Mouse (Mus musculus) stomach, postnatal 0 days (tissue): ENCODE results near the gene Kcnh5. TPM values are rescaled to one million over a fixed set of nuclear protein-coding genes. Genes with fewer than 3 reads are reported as not detected.

ENCODE experiments used
- ATAC-seq: fragments of 200-750 bp; cut with Nextera tagmentation; 2 replicates; pipeline ENCODE4 v1.8.0; 2017; ENCODE audit not compliant: low FRiP score, low TSS enrichment
- DNase-seq: peaks from one replicate; pipeline ENCODE4 v3.0.0-alpha.2; 2016; ENCODE audit warnings: low spot score
- H3K27ac ChIP-seq: fragments of 300-500 bp; sonication (generic); replicated peaks from 2 replicates; pipeline ENCODE4 v1.5.1; 2014; ENCODE audit warnings: mild to moderate bottlenecking, control low read depth
- H3K27me3 ChIP-seq: fragments of 300-500 bp; sonication (generic); 2 replicates; pipeline ENCODE4 v1.6.1; 2014; ENCODE audit warnings: low read length; ENCODE audit not compliant: control insufficient read depth, insufficient read depth
- H3K36me3 ChIP-seq: fragments of 300-500 bp; sonication (generic); 2 replicates; pipeline ENCODE4 v1.6.1; 2014; ENCODE audit warnings: low read length, mixed read lengths; ENCODE audit not compliant: control insufficient read depth, insufficient read depth
- H3K4me1 ChIP-seq: fragments of 300-500 bp; sonication (generic); replicated peaks from 2 replicates; pipeline ENCODE4 v1.6.1; 2014; ENCODE audit warnings: antibody characterized with exemption; ENCODE audit not compliant: control insufficient read depth, insufficient read depth
- H3K4me2 ChIP-seq: fragments of 300-500 bp; sonication (generic); replicated peaks from 2 replicates; pipeline ENCODE4 v1.6.1; 2014; ENCODE audit warnings: low read depth, mild to moderate bottlenecking, control low read depth, moderate library complexity
- H3K4me3 ChIP-seq: fragments of 300-500 bp; sonication (generic); 2 replicates; pipeline ENCODE4 v1.5.1; 2014; ENCODE audit warnings: low read depth, low read length, control low read depth
- H3K9ac ChIP-seq: fragments of 300-500 bp; sonication (generic); 2 replicates; pipeline ENCODE4 v1.6.1; 2014; ENCODE audit warnings: mild to moderate bottlenecking, low read length, control low read depth, mixed read lengths
- H3K9me3 ChIP-seq: fragments of 300-500 bp; sonication (generic); 2 replicates; pipeline ENCODE4 v1.6.1; 2016; ENCODE audit warnings: low read length; ENCODE audit not compliant: control insufficient read depth
- CTCF ChIP-seq: IDR thresholded peaks from 2 replicates; pipeline ENCODE4 v1.5.1; 2016; ENCODE audit warnings: antibody characterized with exemption, low read depth, mild to moderate bottlenecking, moderate library complexity
- EP300 ChIP-seq: optimal IDR thresholded peaks from 2 replicates; pipeline ENCODE3; 2016; ENCODE audit warnings: antibody characterized with exemption
- WGBS: fragments of 180-500 bp; shearing (Covaris S2); extraction: QIAGEN DNeasy Blood & Tissue Kit; methylation state at CpG from one replicate; pipeline ENCODE4 v1.1.7; 2014; 5-methylcytosine and 5-hydroxymethylcytosine counted together
- polyA plus RNA-seq: library from polyadenylated mRNA; unstranded; fragments of >200 nt; fragmentation: Nextera tagmentation; extraction: Ambion mirVana; gene quantifications from 2 replicates; pipeline ENCODE4 v1.2.1, GENCODE M21; 2015

The Kcnh5 gene
- polyA plus RNA-seq, 1 experiment from 2014 or later, result not detected

DNA sequence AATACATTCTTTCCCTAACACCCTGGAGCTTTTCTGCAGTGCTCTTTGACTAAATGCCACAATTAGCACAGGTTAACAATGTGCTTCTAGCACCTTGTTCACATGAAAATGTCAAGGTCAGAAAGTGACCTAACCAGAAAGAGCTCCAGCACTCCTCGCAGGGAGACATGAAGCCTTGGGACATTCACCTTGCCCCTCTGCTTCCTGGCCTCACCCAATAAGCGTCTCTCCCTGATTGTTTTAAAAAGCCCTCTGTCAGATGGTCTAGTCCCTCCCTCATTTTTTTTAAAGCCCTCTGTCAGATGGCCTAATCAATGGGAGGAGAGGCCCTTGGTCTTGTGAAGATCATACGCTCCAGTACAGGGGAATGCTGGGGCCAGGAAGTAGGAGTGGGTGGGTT lies 287.7 kb downstream of the Kcnh5 start:
- H3K4me1 ChIP-seq, result no peaks in the 10 kb centered on the region
- H3K9ac ChIP-seq, result no peak overlapping the region
- H3K36me3 ChIP-seq, result no peaks in the 10 kb centered on the region
- no peaks in the 10 kb centered on the region for H3K9me3 ChIP-seq
- no peak overlapping the region for H3K4me3 ChIP-seq
- DNase-seq (no peak), ATAC-seq (no peak)
- 61% methylated on average over 3 of the region's 3 CpGs for WGBS
- no peaks in the 10 kb centered on the region for H3K27me3 ChIP-seq
- no peak overlapping the region for H3K4me2 ChIP-seq
- no peak for TF ChIP-seq EP300
- TF ChIP-seq CTCF, result no peak
- H3K27ac ChIP-seq, result no peak overlapping the region

GRCm38 (mm10) chr12:74887064-74887463 lies 290.1 kb downstream of the Kcnh5 start:
- TF ChIP-seq CTCF, result no peak
- no peak for TF ChIP-seq EP300
- WGBS, result 82% methylated on average over 1 of the region's 1 CpGs
- DNase-seq (no peak), ATAC-seq (no peak)
- Histone ChIP-seq H3K36me3 (no peaks in the 10 kb centered on the region), H3K4me1 (no peaks in the 10 kb centered on the region), H3K9ac (no peak overlapping the region), H3K9me3 (no peaks in the 10 kb centered on the region), H3K27me3 (no peaks in the 10 kb centered on the region), H3K27ac (no peak overlapping the region), H3K4me3 (no peak overlapping the region), H3K4me2 (no peak overlapping the region)

DNA sequence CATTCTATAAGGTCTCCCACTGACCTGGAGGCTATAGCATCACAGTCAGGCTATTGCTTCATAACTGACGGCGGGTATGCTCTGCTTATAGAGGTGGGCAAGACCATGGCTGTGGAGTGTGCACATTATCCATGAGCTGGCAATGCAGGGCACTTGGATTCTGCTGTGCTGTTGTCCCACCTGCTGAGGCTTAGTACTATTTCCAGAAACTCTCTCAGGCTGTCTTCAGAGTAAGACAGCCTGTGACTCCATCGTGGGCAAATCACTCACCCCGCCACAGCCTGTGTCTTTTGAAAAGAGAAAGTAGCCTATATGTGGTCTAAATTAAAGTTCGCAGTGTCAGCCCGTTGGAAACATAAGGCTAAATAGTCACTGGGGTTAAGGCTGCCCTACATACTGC lies 295.8 kb downstream of the Kcnh5 start:
- Histone ChIP-seq H3K9me3 (no peaks in the 10 kb centered on the region), H3K4me2 (no peak overlapping the region), H3K4me1 (no peaks in the 10 kb centered on the region), H3K9ac (no peak overlapping the region), H3K27me3 (no peaks in the 10 kb centered on the region), H3K4me3 (no peak overlapping the region), H3K36me3 (no peaks in the 10 kb centered on the region), H3K27ac (no peak overlapping the region)
- TF ChIP-seq EP300 (no peak), CTCF (no peak)
- DNase-seq (no peak), ATAC-seq (no peak)
- WGBS, result 86% methylated on average over 6 of the region's 6 CpGs

DNA sequence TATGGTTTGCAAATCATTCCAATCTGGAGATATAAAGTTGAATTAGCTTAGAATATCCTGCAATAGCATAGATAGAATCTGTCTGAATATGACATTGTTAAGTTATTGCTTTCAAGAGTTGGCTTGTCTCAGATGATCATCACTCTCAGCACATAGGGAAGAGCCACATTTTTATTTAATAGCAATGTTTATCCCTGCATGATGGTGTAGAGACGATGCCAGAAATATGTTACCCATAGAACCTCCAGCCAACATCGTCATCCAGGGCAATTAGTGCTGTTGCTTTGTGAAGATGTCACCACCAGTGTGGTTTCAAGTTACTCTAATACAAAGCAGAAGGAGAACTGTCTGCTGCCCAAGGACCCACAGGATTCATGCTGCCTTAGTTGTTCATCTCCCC lies 321.5 kb downstream of the Kcnh5 start:
- H3K27me3 ChIP-seq, result no peaks in the 10 kb centered on the region
- no peaks in the 10 kb centered on the region for H3K9me3 ChIP-seq
- no peak overlapping the region for H3K27ac ChIP-seq
- no peak overlapping the region for H3K4me3 ChIP-seq
- H3K4me1 ChIP-seq, result no peaks in the 10 kb centered on the region
- H3K4me2 ChIP-seq, result no peak overlapping the region
- no peak for DNase-seq
- TF ChIP-seq CTCF, result no peak
- TF ChIP-seq EP300, result no peak
- H3K9ac ChIP-seq, result no peak overlapping the region
- 54% methylated on average over 2 of the region's 2 CpGs for WGBS
- ATAC-seq, result no peak
- H3K36me3 ChIP-seq, result no peaks in the 10 kb centered on the region

GRCm38 (mm10) chr12:74854263-74854662 lies 322.9 kb downstream of the Kcnh5 start:
- DNase-seq, result no peak
- no peak overlapping the region for H3K27ac ChIP-seq
- no peak for ATAC-seq
- H3K9me3 ChIP-seq, result no peaks in the 10 kb centered on the region
- TF ChIP-seq EP300 (no peak), CTCF (no peak)
- no peak overlapping the region for H3K4me2 ChIP-seq
- no peak overlapping the region for H3K9ac ChIP-seq
- H3K36me3 ChIP-seq, result no peaks in the 10 kb centered on the region
- H3K4me1 ChIP-seq, result no peaks in the 10 kb centered on the region
- H3K4me3 ChIP-seq, result no peak overlapping the region
- H3K27me3 ChIP-seq, result no peaks in the 10 kb centered on the region
- 69% methylated on average over 1 of the region's 1 CpGs for WGBS

DNA sequence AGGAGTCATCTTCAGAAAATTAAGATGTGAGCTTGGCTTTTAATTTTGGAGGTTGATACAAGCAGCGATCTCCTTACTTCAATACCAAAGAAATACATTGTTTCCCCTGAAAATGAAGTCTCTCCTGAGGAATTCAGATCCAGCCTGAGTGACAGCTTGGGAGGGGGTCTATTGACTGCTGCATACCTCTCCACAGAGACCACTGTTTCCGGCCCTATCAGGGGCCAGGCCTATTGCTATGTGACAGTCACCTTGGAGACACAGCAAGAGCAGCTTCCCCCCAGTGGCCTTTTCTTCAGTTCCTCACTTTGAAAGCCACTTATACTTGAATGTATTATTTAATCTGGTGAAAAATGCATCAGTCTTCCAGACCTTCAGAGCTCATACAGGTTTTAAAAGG lies 326.8 kb downstream of the Kcnh5 start:
- WGBS, result 53% methylated on average over 2 of the region's 2 CpGs
- no peak overlapping the region for H3K9ac ChIP-seq
- DNase-seq (no peak), ATAC-seq (no peak)
- H3K27me3 ChIP-seq, result no peaks in the 10 kb centered on the region
- no peak overlapping the region for H3K4me2 ChIP-seq
- TF ChIP-seq EP300 (no peak), CTCF (no peak)
- H3K9me3 ChIP-seq, result no peaks in the 10 kb centered on the region
- H3K4me3 ChIP-seq, result no peak overlapping the region
- H3K36me3 ChIP-seq, result no peaks in the 10 kb centered on the region
- no peak overlapping the region for H3K27ac ChIP-seq
- no peaks in the 10 kb centered on the region for H3K4me1 ChIP-seq

- Histone ChIP-seq H3K27me3 (no peaks in the 10 kb centered on the region), H3K27ac (no peak overlapping the region), H3K4me1 (no peaks in the 10 kb centered on the region), H3K4me2 (no peak overlapping the region), H3K36me3 (no peaks in the 10 kb centered on the region), H3K9me3 (no peaks in the 10 kb centered on the region), H3K9ac (no peak overlapping the region), H3K4me3 (no peak overlapping the region)
- TF ChIP-seq EP300 (no peak), CTCF (no peak)
- ATAC-seq, result no peak
- WGBS, result 86% methylated on average over 4 of the region's 4 CpGs
- no peak for DNase-seq
These were observed 327.2 kb downstream of the Kcnh5 start for GRCm38 (mm10) chr12:74849912-74850311.
